Mouse (Mus musculus) forebrain, embryonic 12.5 days (tissue): ENCODE data around the gene Psmb7. TPM values are rescaled to one million over a fixed set of nuclear protein-coding genes. Genes with fewer than 3 reads are reported as not detected.
A peak's percentile ranks its signal among the peaks of the same experiment; 100 is the strongest.

Experiments
- ATAC-seq: fragments of 200-750 bp; cut with Nextera tagmentation; 2 replicates; pipeline ENCODE4 v1.8.0; 2017; ENCODE audit warnings: moderate TSS enrichment; ENCODE audit not compliant: low FRiP score
- H3K27ac ChIP-seq: fragments of 300-500 bp; sonication (generic); 2 replicates; pipeline ENCODE4 v1.5.1; 2016; ENCODE audit warnings: mild to moderate bottlenecking
- H3K27me3 ChIP-seq: fragments of 300-500 bp; sonication (generic); 2 replicates; pipeline ENCODE4 v1.6.1; 2016; ENCODE audit warnings: mild to moderate bottlenecking
- H3K36me3 ChIP-seq: fragments of 300-500 bp; sonication (generic); replicated peaks from 2 replicates; pipeline ENCODE4 v1.6.1; 2016; ENCODE audit warnings: mild to moderate bottlenecking
- H3K4me1 ChIP-seq: fragments of 300-500 bp; sonication (generic); 2 replicates; pipeline ENCODE4 v1.6.1; 2016
- H3K4me2 ChIP-seq: fragments of 300-500 bp; sonication (generic); 2 replicates; pipeline ENCODE4 v1.6.1; 2016; ENCODE audit warnings: mild to moderate bottlenecking, moderate library complexity
- H3K4me3 ChIP-seq: fragments of 300-500 bp; sonication (generic); replicated peaks from 2 replicates; pipeline ENCODE4 v1.5.1; 2016; ENCODE audit warnings: mild to moderate bottlenecking
- H3K9ac ChIP-seq: fragments of 300-500 bp; sonication (generic); 2 replicates; pipeline ENCODE4 v1.6.1; 2016; ENCODE audit warnings: mild to moderate bottlenecking
- H3K9me3 ChIP-seq: fragments of 300-500 bp; sonication (generic); 2 replicates; pipeline ENCODE4 v1.6.1; 2016
- WGBS: fragments of 180-500 bp; shearing (Covaris S2); methylation state at CpG from one replicate; pipeline ENCODE4 v1.1.7; 2016; 5-methylcytosine and 5-hydroxymethylcytosine counted together
- polyA plus RNA-seq: library from polyadenylated mRNA; unstranded; fragments of >200 nt; fragmentation: Nextera tagmentation; extraction: Ambion mirVana; gene quantifications from 2 replicates; pipeline ENCODE4 v1.2.1, GENCODE M21; 2016

The Psmb7 gene
- polyA plus RNA-seq, 1 experiment from 2014 or later: 294 TPM

GRCm38 (mm10) chr2:38609310-38609709 lies 34.6 kb downstream of the Psmb7 start:
- Histone ChIP-seq H3K27ac (peak overlapping the region; percentile 71), H3K9ac (no peak overlapping the region), H3K9me3 (no peaks in the 10 kb centered on the region), H3K27me3 (no peaks in the 10 kb centered on the region), H3K4me3 (no peak overlapping the region), H3K4me2 (no peak overlapping the region), H3K4me1 (peaks cover 31% of the 10 kb centered on the region), H3K36me3 (peaks cover 13% of the 10 kb centered on the region)
- 26% methylated on average over 11 of the region's 11 CpGs for WGBS
- peak; percentile 89 for ATAC-seq

GRCm38 (mm10) chr2:38608831-38609309 lies 35.0 kb downstream of the Psmb7 start:
- WGBS: 55% methylated on average over 5 of the region's 5 CpGs
- Histone ChIP-seq H3K27me3 (no peaks in the 10 kb centered on the region), H3K4me1 (peaks cover 31% of the 10 kb centered on the region), H3K9me3 (no peaks in the 10 kb centered on the region), H3K4me2 (no peak overlapping the region), H3K4me3 (no peak overlapping the region), H3K27ac (peak overlapping the region; percentile 71), H3K36me3 (peaks cover 13% of the 10 kb centered on the region), H3K9ac (no peak overlapping the region)
- ATAC-seq: 0 out of 2 replicates have a peak, but pooled peaks have one; percentile 45

- WGBS: 83% methylated on average over 1 of the region's 1 CpGs
- H3K9ac ChIP-seq: no peak overlapping the region
- no peak overlapping the region for H3K27ac ChIP-seq
- H3K36me3 ChIP-seq: peaks cover 7% of the 10 kb centered on the region; the same call in 1 of the 2 replicates
- no peaks in the 10 kb centered on the region for H3K27me3 ChIP-seq
- peaks cover 30% of the 10 kb centered on the region for H3K4me1 ChIP-seq
- no peak overlapping the region for H3K4me2 ChIP-seq
- no peak overlapping the region for H3K4me3 ChIP-seq
- ATAC-seq: no peak
- H3K9me3 ChIP-seq: no peaks in the 10 kb centered on the region
Observed at GRCm38 (mm10) chr2:38607716-38608115, 36.2 kb downstream of the Psmb7 start.

- H3K27me3 ChIP-seq: no peaks in the 10 kb centered on the region
- H3K27ac ChIP-seq: no peak overlapping the region
- no peak overlapping the region for H3K9ac ChIP-seq
- no peaks in the 10 kb centered on the region for H3K9me3 ChIP-seq
- no peak overlapping the region for H3K4me3 ChIP-seq
- no peak for ATAC-seq
- H3K36me3 ChIP-seq: peaks cover 3% of the 10 kb centered on the region; the same call in 1 of the 2 replicates
- peaks cover 8% of the 10 kb centered on the region; the same call in 1 of the 2 replicates for H3K4me1 ChIP-seq
- H3K4me2 ChIP-seq: no peak overlapping the region
Observed at GRCm38 (mm10) chr2:38600842-38601241, 43.0 kb downstream of the Psmb7 start.

- H3K36me3 ChIP-seq: peaks cover 6% of the 10 kb centered on the region; the same call in 1 of the 2 replicates
- peaks cover 17% of the 10 kb centered on the region; the same call in 1 of the 2 replicates for H3K4me1 ChIP-seq
- H3K4me3 ChIP-seq: no peak overlapping the region
- H3K27ac ChIP-seq: no peak overlapping the region
- no peak overlapping the region for H3K9ac ChIP-seq
- no peaks in the 10 kb centered on the region for H3K9me3 ChIP-seq
- H3K27me3 ChIP-seq: no peaks in the 10 kb centered on the region
- 94% methylated on average over 2 of the region's 2 CpGs for WGBS
- ATAC-seq: no peak
- no peak overlapping the region for H3K4me2 ChIP-seq
Observed at GRCm38 (mm10) chr2:38598395-38598794, 45.5 kb downstream of the Psmb7 start.

- Histone ChIP-seq H3K4me2 (no peak overlapping the region), H3K9me3 (no peaks in the 10 kb centered on the region), H3K27me3 (no peaks in the 10 kb centered on the region), H3K4me3 (no peak overlapping the region), H3K9ac (no peak overlapping the region), H3K4me1 (peaks cover 15% of the 10 kb centered on the region; the same call in 1 of the 2 replicates), H3K27ac (no peak overlapping the region), H3K36me3 (peaks cover 6% of the 10 kb centered on the region; the same call in 1 of the 2 replicates)
- WGBS: 100% methylated on average over 1 of the region's 1 CpGs
- no peak for ATAC-seq
Observed at GRCm38 (mm10) chr2:38597896-38598295, 46.0 kb downstream of the Psmb7 start.

- Histone ChIP-seq H3K4me2 (no peak overlapping the region), H3K4me3 (no peak overlapping the region), H3K36me3 (peaks cover 15% of the 10 kb centered on the region), H3K9me3 (no peaks in the 10 kb centered on the region), H3K27me3 (no peaks in the 10 kb centered on the region), H3K27ac (no peak overlapping the region), H3K9ac (no peak overlapping the region), H3K4me1 (peaks cover 25% of the 10 kb centered on the region)
- 63% methylated on average over 7 of the region's 7 CpGs for whole genome bisulfite sequencing
- ATAC-seq: no peak
Observed at GRCm38 (mm10) chr2:38594874-38595273, 49.0 kb downstream of the Psmb7 start.

- Histone ChIP-seq H3K36me3 (peaks cover 39% of the 10 kb centered on the region), H3K27me3 (no peaks in the 10 kb centered on the region), H3K27ac (peak overlapping the region; percentile 69), H3K4me1 (peaks cover 31% of the 10 kb centered on the region), H3K9me3 (no peaks in the 10 kb centered on the region), H3K4me3 (no peak overlapping the region), H3K4me2 (no peak overlapping the region), H3K9ac (no peak overlapping the region)
- ATAC-seq: 0 out of 2 replicates have a peak, but pooled peaks have one; percentile 57
- WGBS: 55% methylated on average over 6 of the region's 6 CpGs
Observed at GRCm38 (mm10) chr2:38591751-38592459, 52.0 kb downstream of the Psmb7 start.

GRCm38 (mm10) chr2:38586733-38587132 lies 57.2 kb downstream of the Psmb7 start:
- peaks cover 57% of the 10 kb centered on the region for H3K36me3 ChIP-seq
- H3K9ac ChIP-seq: no peak overlapping the region
- H3K27me3 ChIP-seq: no peaks in the 10 kb centered on the region
- ATAC-seq: no peak
- peaks cover 55% of the 10 kb centered on the region for H3K4me1 ChIP-seq
- no peak overlapping the region for H3K4me2 ChIP-seq
- H3K4me3 ChIP-seq: no peak overlapping the region
- 78% methylated on average over 6 of the region's 6 CpGs for WGBS
- no peaks in the 10 kb centered on the region for H3K9me3 ChIP-seq
- peak overlapping the region; percentile 68; the same call in 1 of the 2 replicates for H3K27ac ChIP-seq

- no peak overlapping the region for H3K9ac ChIP-seq
- H3K4me1 ChIP-seq: peaks cover 53% of the 10 kb centered on the region
- no peaks in the 10 kb centered on the region for H3K9me3 ChIP-seq
- peak; percentile 55 for ATAC-seq
- peak overlapping the region; percentile 95 for H3K27ac ChIP-seq
- no peaks in the 10 kb centered on the region for H3K27me3 ChIP-seq
- peaks cover 51% of the 10 kb centered on the region for H3K36me3 ChIP-seq
- WGBS: 16% methylated on average over 5 of the region's 5 CpGs
- no peak overlapping the region for H3K4me3 ChIP-seq
- H3K4me2 ChIP-seq: peak overlapping the region; percentile 31
Observed at GRCm38 (mm10) chr2:38585379-38585736, 58.5 kb downstream of the Psmb7 start.

GRCm38 (mm10) chr2:38584514-38585378 lies 59.1 kb downstream of the Psmb7 start:
- peak; percentile 80 for ATAC-seq
- Histone ChIP-seq H3K4me2 (peak overlapping the region; percentile 31), H3K4me3 (no peak overlapping the region), H3K4me1 (peaks cover 56% of the 10 kb centered on the region), H3K36me3 (peaks cover 49% of the 10 kb centered on the region), H3K9me3 (no peaks in the 10 kb centered on the region), H3K27ac (peak overlapping the region; percentile 95), H3K9ac (0 out of 2 replicates have a peak overlapping the region, but pooled peaks have one; percentile 25), H3K27me3 (no peaks in the 10 kb centered on the region)
- WGBS: 6% methylated on average over 13 of the region's 13 CpGs

- 0 out of 2 replicates have a peak, but pooled peaks have one; percentile 42 for ATAC-seq
- H3K27ac ChIP-seq: peak overlapping the region; percentile 95
- H3K36me3 ChIP-seq: peaks cover 49% of the 10 kb centered on the region
- 65% methylated on average over 2 of the region's 2 CpGs for WGBS
- no peaks in the 10 kb centered on the region for H3K27me3 ChIP-seq
- H3K4me2 ChIP-seq: no peak overlapping the region
- no peak overlapping the region for H3K9ac ChIP-seq
- no peak overlapping the region for H3K4me3 ChIP-seq
- H3K4me1 ChIP-seq: peaks cover 63% of the 10 kb centered on the region
- no peaks in the 10 kb centered on the region for H3K9me3 ChIP-seq
Observed at GRCm38 (mm10) chr2:38583982-38584381, 59.9 kb downstream of the Psmb7 start.
